Mouse (Mus musculus) cerebellum, postnatal 4 days (tissue): ENCODE data around the gene Enpp5.

Source experiments
- DNase-seq, 2 experiments: peaks; one replicate each; pipeline ENCODE4 v3.0.0; 2022; ENCODE audit warnings: low spot score in 2 of 2, mixed read lengths in 1 of 2

Gene Enpp5

DNA sequence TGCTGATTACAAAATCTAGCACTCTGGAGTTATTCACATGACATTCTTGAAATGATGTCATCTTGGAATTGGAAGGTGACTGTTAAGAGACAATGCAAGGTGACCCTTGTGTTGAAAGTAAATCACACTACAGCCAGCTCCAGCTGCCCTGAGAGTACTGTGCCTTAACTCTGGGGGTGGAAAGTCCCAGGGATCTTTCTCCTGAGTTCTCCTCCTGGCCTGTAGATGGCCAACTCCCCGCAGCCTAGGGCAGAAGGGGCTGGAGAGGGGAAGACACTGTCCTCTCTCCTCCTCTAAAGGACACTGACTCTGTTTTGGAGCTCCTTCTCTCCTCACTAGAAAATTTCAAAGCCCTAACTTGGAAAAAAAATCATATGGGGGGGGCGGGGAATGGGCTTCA lies 12.9 kb downstream of the Enpp5 start:
- DNase-seq: no peak

DNA sequence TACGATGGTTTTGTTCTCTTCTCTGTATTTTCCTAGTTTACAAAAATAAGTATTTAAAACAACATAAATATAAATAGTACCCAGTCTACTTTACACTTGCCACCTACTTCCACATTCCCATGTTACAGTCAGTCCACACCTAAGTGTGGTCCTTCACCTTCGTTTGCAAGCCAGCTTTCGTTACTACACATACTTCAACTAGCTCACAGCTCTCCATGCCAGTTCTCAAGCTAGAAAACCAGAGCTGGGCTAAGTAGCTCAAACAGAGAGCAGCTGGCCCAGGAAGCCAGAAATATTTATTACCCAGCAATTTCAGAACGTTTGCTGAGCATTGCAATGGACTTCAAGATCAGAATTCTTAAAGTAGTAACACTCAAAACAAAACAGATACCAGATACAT lies 21.9 kb downstream of the Enpp5 start:
- no peak for DNase-seq

DNA sequence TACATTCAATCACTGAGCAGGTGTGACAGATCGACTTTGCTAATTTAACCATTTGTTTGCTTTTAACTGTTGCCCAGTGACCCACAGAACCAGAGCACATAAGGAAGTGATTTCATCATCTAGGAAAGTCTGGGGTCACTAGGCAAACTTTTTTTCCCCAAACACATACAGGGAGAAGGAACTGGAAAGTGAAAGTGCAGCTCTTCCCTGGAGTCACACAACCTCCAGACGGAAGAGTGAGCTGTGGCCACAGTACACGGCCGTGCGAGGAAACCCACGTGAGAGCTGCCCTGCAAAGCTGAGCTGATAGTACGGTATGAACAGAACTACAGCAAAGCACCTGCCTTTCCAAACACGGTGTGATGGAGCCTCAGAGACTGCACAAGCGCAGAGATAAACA lies 22.3 kb downstream of the Enpp5 start:
- no peak for DNase-seq

- no peak for DNase-seq
Observed at GRCm38 (mm10) chr17:44101961-44102360, 23.3 kb downstream of the Enpp5 start.

DNA sequence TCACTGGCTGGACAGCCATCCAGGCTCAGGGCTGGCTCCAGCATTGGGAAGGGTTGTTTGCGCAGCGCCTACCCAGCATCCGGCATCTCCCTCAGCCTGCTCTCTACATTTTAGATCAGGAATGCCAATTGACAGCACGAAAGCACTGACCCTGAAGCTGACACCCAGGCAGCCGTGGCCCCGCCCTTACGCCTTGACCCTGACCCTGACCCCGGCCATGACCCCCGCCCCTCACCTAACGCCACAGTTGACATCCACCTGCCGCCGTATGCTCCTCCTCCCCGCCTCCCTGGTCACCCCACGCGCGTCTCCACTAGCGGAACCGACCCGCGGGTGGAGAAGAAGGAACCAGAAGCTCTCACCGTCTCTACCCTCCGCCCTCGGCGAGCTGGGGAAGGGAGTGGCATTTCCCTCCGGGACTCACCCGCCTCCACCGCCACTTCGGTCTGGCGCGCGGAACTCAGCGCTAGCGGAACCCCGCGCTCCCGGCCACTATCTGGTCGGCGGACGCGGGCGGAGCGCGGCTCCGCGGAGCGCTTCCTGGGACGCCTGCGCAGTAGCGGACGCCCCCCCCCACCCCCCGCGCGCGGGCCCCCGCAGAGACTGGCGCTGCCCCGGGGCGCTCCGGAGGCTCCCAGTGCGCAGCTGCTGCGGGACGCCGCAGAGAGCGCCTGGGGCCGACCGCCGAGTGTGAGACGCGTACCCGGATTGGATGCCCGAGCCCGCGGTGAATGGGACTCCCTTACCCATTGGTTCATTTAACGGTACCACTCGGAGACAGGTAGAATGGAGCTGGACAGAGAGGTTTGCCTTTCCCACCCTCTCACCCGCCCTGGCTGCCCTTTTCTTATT lies 26.9 kb downstream of the Enpp5 start, which contains the start of gene Enpp4:
Gene Enpp4, minus strand, starts transcription at position 523 of the 852 bp plus-strand sequence.
- peak; percentile 67 to 77 for DNase-seq

DNA sequence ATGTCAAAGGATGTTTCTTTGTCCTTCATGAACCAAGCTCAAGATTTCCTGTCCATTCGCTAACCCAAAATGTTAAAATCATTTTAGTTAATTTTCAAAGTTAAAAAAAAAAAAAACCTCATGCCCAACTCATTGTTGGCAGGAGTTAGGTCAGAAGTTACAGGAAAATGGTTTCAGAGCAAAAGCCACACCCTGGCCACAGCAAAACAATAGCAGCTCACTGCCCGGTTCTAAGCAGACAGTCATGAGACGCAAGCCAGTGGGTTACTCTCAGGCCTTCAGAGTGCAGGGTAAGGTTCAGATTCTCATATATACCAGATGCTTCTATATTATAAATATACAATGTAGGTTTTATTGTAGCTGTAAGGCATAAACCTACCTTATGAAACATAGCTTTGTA lies 29.7 kb downstream of the Enpp5 start:
- no peak for DNase-seq

GRCm38 (mm10) chr17:44116584-44116983 lies 38.0 kb downstream of the Enpp5 start:
- no peak for DNase-seq

GRCm38 (mm10) chr17:44117721-44118120 lies 39.1 kb downstream of the Enpp5 start:
- DNase-seq: no peak

DNA sequence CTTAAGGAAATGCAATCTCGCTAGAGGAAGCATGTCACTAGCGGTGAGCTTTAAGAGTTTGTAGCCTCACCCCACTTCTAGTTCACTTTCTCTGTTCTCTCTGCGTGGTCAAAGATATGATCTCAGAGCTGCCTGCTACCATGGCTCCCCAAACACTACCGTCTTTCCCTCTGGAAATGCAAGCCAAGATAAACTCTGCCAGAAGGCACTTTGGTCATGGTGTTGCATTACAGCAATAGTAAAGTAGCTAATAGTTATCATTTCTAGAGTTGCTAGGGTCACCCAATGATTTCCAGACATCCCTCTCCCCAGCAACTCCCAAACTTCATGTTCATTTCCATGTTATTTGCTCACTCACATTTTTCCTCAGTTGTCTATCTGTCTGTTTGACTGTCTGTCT lies 39.6 kb downstream of the Enpp5 start:
- DNase-seq: no peak

GRCm38 (mm10) chr17:44121366-44122100 lies 42.9 kb downstream of the Enpp5 start:
- no peak for DNase-seq

- DNase-seq: no peak
Observed at GRCm38 (mm10) chr17:44129092-44129750, 50.6 kb downstream of the Enpp5 start.

DNA sequence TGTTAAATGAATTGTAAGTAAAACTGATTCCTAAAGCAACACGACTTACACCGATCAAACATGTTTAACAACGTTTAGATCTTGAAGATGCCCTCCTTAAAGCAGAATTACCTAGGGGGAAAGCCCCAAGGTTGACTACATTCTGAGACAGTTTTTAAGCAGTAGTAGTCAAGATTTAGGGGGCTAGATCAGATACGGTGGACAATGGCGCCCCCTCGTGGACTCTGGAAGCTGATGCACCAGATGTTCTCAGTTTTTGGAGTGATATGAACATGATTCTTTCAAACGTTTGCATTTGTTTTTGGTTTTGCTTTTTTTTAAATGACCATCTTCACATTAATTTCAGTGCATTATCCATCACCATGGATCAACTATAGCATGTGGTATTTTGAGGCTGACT lies 51.8 kb downstream of the Enpp5 start:
- peak; percentile 46 to 72 for DNase-seq

DNA sequence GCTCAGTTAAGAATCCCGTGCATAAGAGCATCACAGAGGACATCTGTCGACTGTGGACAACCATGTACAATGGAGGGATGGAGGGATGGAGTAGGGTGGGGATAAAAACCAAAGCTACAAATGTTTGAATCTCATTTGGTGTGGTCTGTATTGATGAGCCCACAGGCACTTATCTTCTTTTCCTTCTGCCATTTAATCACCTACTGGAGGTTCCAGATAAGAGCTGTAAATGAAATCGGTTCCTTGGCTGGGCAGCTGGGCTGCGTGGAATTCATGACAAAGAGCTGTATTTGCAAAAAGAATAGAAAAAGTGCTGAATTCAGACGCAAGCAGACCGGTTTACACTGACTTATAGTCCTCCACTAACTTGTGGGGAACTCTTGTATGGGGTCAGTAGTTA lies 55.5 kb downstream of the Enpp5 start:
- no peak for DNase-seq

- no peak for DNase-seq
Observed at GRCm38 (mm10) chr17:44134545-44134944, 55.9 kb downstream of the Enpp5 start.

GRCm38 (mm10) chr17:44136018-44136417 lies 57.4 kb downstream of the Enpp5 start:
- no peak for DNase-seq
